Mouse (Mus musculus) spleen, adult 2 months (tissue): Measurements from ENCODE around the gene Olfr615. TPM values are rescaled to one million over a fixed set of nuclear protein-coding genes. Genes with fewer than 3 reads are reported as not detected.

Experiments
- DNase-seq, 2 experiments: peaks; one replicate each; pipeline versions ENCODE4 v3.0.0 to v3.0.0-alpha.2; 2012 to 2021; ENCODE audit warnings: low spot score in 2 of 2, low read depth in 1 of 2
- H3K27ac ChIP-seq: fragments of 200-500 bp; 2 replicates; pipeline ENCODE4 v1.5.1; 2012; ENCODE audit warnings: low read length, inconsistent platforms; ENCODE audit not compliant: insufficient read depth
- H3K27me3 ChIP-seq: fragments of 200-500 bp; 2 replicates; pipeline ENCODE4 v1.6.1; 2012; ENCODE audit warnings: mild to moderate bottlenecking, moderate library complexity, low read length, inconsistent platforms; ENCODE audit not compliant: control insufficient read depth, insufficient read depth
- H3K36me3 ChIP-seq: fragments of 200-500 bp; 2 replicates; pipeline ENCODE4 v1.6.1; 2012; ENCODE audit warnings: mild to moderate bottlenecking, low read length, inconsistent platforms; ENCODE audit not compliant: control insufficient read depth, insufficient read depth
- H3K4me1 ChIP-seq: fragments of 200-500 bp; 2 replicates; pipeline ENCODE4 v1.6.1; 2011; ENCODE audit warnings: inconsistent platforms; ENCODE audit not compliant: control insufficient read depth, insufficient read depth, insufficient read length
- H3K4me3 ChIP-seq: fragments of 200-500 bp; 2 replicates; pipeline ENCODE4 v1.5.1; 2011; ENCODE audit warnings: mild to moderate bottlenecking, inconsistent platforms; ENCODE audit not compliant: insufficient read depth, insufficient read length; ENCODE audit errors: extremely low read depth
- CTCF ChIP-seq: fragments of 200-500 bp; IDR thresholded peaks from 2 replicates; pipeline ENCODE4 v1.5.1; 2011; ENCODE audit warnings: mild to moderate bottlenecking, inconsistent platforms; ENCODE audit not compliant: insufficient read depth, insufficient read length, insufficient replicate concordance; ENCODE audit errors: extremely low read depth
- POLR2A ChIP-seq: fragments of 200-500 bp; IDR thresholded peaks from 2 replicates; pipeline ENCODE4 v1.6.1; 2011; ENCODE audit warnings: low read depth, low read length, inconsistent platforms
- WGBS: fragments of 180-500 bp; shearing (Covaris S2); methylation state at CpG from one replicate; pipeline ENCODE4 v1.1.7; 2018; 5-methylcytosine and 5-hydroxymethylcytosine counted together
- polyA plus RNA-seq: library from polyadenylated mRNA; depleted of rRNA; stranded (reverse); fragments of >200 nt; gene quantifications from 2 replicates; pipeline ENCODE4 v1.2.3, GENCODE M21; 2012; rRNA removed

The Olfr615 gene
- polyA plus RNA-seq, 1 experiment: not detected

GRCm38 (mm10) chr7:103589803-103590202 lies 33.9 kb downstream of the Olfr615 start, which contains the start of gene Olfr618:
Olfr618 (plus strand) TSS chr7:103590103.
- no peak for TF ChIP-seq CTCF
- TF ChIP-seq POLR2A: no peak
- no peak within 1 kb of the TSS for H3K4me3 ChIP-seq
- no peaks in the 10 kb centered on the region for H3K27me3 ChIP-seq
- no peak within 1 kb of the TSS for H3K27ac ChIP-seq
- no peak for DNase-seq
- H3K36me3 ChIP-seq: no peaks in the 10 kb centered on the region
- WGBS: 68% methylated on average over 2 of the region's 2 CpGs
- no peaks in the 10 kb centered on the region for H3K4me1 ChIP-seq

GRCm38 (mm10) chr7:103600275-103600674 lies 44.4 kb downstream of the Olfr615 start, which contains the start of gene Olfr619:
Olfr619 (plus strand) TSS chr7:103600575.
- no peaks in the 10 kb centered on the region for H3K27me3 ChIP-seq
- no peak within 1 kb of the TSS for H3K27ac ChIP-seq
- DNase-seq: no peak
- H3K4me3 ChIP-seq: no peak within 1 kb of the TSS
- TF ChIP-seq CTCF (no peak), POLR2A (no peak)
- H3K4me1 ChIP-seq: no peaks in the 10 kb centered on the region
- H3K36me3 ChIP-seq: no peaks in the 10 kb centered on the region

- Histone ChIP-seq H3K27ac (no peak overlapping the region), H3K27me3 (no peaks in the 10 kb centered on the region), H3K4me3 (no peak overlapping the region), H3K4me1 (no peaks in the 10 kb centered on the region), H3K36me3 (no peaks in the 10 kb centered on the region)
- TF ChIP-seq CTCF (no peak), POLR2A (no peak)
- DNase-seq: no peak
- 67% methylated on average over 2 of the region's 2 CpGs for WGBS
Observed at GRCm38 (mm10) chr7:103607425-103607824, 51.5 kb downstream of the Olfr615 start.

DNA sequence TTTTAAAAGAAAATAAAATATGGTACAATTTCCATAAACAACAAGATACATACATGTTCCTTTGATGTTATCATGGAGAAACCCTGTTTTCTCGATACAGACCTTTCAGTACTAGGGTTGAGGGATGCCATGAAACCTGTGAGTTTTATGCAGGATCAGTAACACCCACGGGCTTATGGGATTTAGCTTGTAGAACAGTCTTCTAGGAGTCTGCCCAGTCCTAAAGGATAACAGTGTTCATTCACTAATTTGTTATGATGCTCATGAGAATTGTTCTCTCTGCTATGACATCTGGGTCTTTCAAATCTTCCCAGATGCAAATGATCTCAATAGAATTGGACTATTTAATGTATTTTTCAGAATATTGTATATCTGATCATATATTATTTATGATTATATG lies 56.6 kb downstream of the Olfr615 start, which contains the start of gene Olfr620:
Gene Olfr620, minus strand, starts transcription at position 101 of the 400 bp plus-strand sequence.
- DNase-seq: no peak
- no peaks in the 10 kb centered on the region for H3K4me1 ChIP-seq
- no peaks in the 10 kb centered on the region for H3K27me3 ChIP-seq
- no peak within 1 kb of the TSS for H3K27ac ChIP-seq
- no peak within 1 kb of the TSS for H3K4me3 ChIP-seq
- H3K36me3 ChIP-seq: no peaks in the 10 kb centered on the region
- 66% methylated on average over 2 of the region's 2 CpGs for WGBS
- no peak for TF ChIP-seq POLR2A

Other genes starting within 250 kb of the Olfr615 start
- not detected in 2 replicates for gene Olfr597, start 239.8 kb upstream of the Olfr615 start, polyA plus RNA-seq
- not detected in 2 replicates for gene Olfr598, start 232.5 kb upstream of the Olfr615 start, polyA plus RNA-seq
- not detected in 2 replicates for gene Olfr599, start 220.2 kb upstream of the Olfr615 start, polyA plus RNA-seq
- not detected in 2 replicates for gene Olfr600, start 206.4 kb upstream of the Olfr615 start, polyA plus RNA-seq
- not detected in 2 replicates for gene Olfr601, start 193.4 kb upstream of the Olfr615 start, polyA plus RNA-seq
- gene Olfr603, start 169.9 kb upstream of the Olfr615 start, polyA plus RNA-seq: not detected in 2 replicates
- not detected in 2 replicates for gene Usp17lc, start 141.0 kb upstream of the Olfr615 start, polyA plus RNA-seq
- gene Olfr605, start 110.6 kb upstream of the Olfr615 start, polyA plus RNA-seq: not detected in 2 replicates
- not detected in 2 replicates for gene Olfr606, start 107.0 kb upstream of the Olfr615 start, polyA plus RNA-seq
- not detected in 2 replicates for gene Olfr607, start 91.9 kb upstream of the Olfr615 start, polyA plus RNA-seq
- not detected in 2 replicates for gene Olfr608, start 86.2 kb upstream of the Olfr615 start, polyA plus RNA-seq
- gene Olfr609, start 58.0 kb upstream of the Olfr615 start, polyA plus RNA-seq: not detected in 2 replicates
- not detected in 2 replicates for gene Olfr610, start 44.0 kb upstream of the Olfr615 start, polyA plus RNA-seq
- not detected in 2 replicates for gene Olfr611, start 35.2 kb upstream of the Olfr615 start, polyA plus RNA-seq
- gene Olfr612, start 13.4 kb upstream of the Olfr615 start, polyA plus RNA-seq: not detected in 2 replicates
- gene Olfr613, start 8.0 kb upstream of the Olfr615 start, polyA plus RNA-seq: not detected in 2 replicates
- gene Olfr616, start 13.1 kb downstream of the Olfr615 start, polyA plus RNA-seq: not detected in 2 replicates
- gene Olfr617, start 17.0 kb downstream of the Olfr615 start, polyA plus RNA-seq: not detected in 2 replicates
- gene Olfr618, start 34.0 kb downstream of the Olfr615 start, polyA plus RNA-seq: not detected in 2 replicates
- not detected in 2 replicates for gene Olfr619, start 44.5 kb downstream of the Olfr615 start, polyA plus RNA-seq
- not detected in 2 replicates for gene Olfr620, start 56.5 kb downstream of the Olfr615 start, polyA plus RNA-seq
- gene Olfr622, start 86.6 kb downstream of the Olfr615 start, polyA plus RNA-seq: not detected in 2 replicates
- gene Olfr623, start 107.6 kb downstream of the Olfr615 start, polyA plus RNA-seq: not detected in 2 replicates
- gene Olfr624, start 115.1 kb downstream of the Olfr615 start, polyA plus RNA-seq: not detected in 2 replicates
- not detected in 2 replicates for gene Olfr625-ps1, start 126.6 kb downstream of the Olfr615 start, polyA plus RNA-seq
- gene Olfr243, start 158.6 kb downstream of the Olfr615 start, polyA plus RNA-seq: not detected in 2 replicates
- gene Olfr628, start 174.3 kb downstream of the Olfr615 start, polyA plus RNA-seq: not detected in 2 replicates
- not detected in 2 replicates for gene Olfr629, start 188.9 kb downstream of the Olfr615 start, polyA plus RNA-seq
- gene Olfr630, start 201.3 kb downstream of the Olfr615 start, polyA plus RNA-seq: not detected in 2 replicates
- gene Olfr69, start 215.5 kb downstream of the Olfr615 start, polyA plus RNA-seq: not detected in 2 replicates
- not detected in 2 replicates for gene Olfr68, start 223.6 kb downstream of the Olfr615 start, polyA plus RNA-seq
- not detected in 2 replicates for gene Olfr67, start 235.7 kb downstream of the Olfr615 start, polyA plus RNA-seq